Mouse (Mus musculus) thymus, adult 2 months (tissue): Measurements from ENCODE around the gene Mlph.

Experiments used
- CTCF ChIP-seq: fragments of 200-500 bp; IDR thresholded peaks from 2 replicates; pipeline ENCODE4 v1.5.1; 2012; ENCODE audit warnings: mild to moderate bottlenecking, control low read depth, low read length, moderate library complexity, borderline replicate concordance; ENCODE audit not compliant: control insufficient read depth, poor library complexity, insufficient read depth; ENCODE audit errors: extremely low read depth
- POLR2A ChIP-seq: fragments of 200-500 bp; IDR thresholded peaks from 2 replicates; pipeline ENCODE4 v1.6.1; 2012; ENCODE audit warnings: mild to moderate bottlenecking, low read length, control low read depth, moderate library complexity; ENCODE audit not compliant: control insufficient read depth, poor library complexity, insufficient read depth; ENCODE audit errors: extremely low read depth

- TF ChIP-seq CTCF (no peak), POLR2A (no peak)
Observed at GRCm38 (mm10) chr1:90973574-90973911, 58.7 kb downstream of the Mlph start.
